Mouse (Mus musculus) NIH3T3 (cell line): ENCODE measurements at regions not wholly inside any gene's neighbourhood (a gene's known extent, or its start where the extent isn't known, plus 50 kb on each side); places are given as distances from the start of the nearest gene placed in this dataset.

Source experiments
- DNase-seq: peaks from one replicate; pipeline ENCODE4 v3.0.0-alpha.2; 2012; ENCODE audit warnings: low read depth

GRCm38 (mm10) chr15:36427334-36427733, 580.2 kb downstream of the Zfp706 start:
- DNase-seq: no peak

GRCm38 (mm10) chr15:36425902-36426301, 581.7 kb downstream of the Zfp706 start:
- no peak for DNase-seq

GRCm38 (mm10) chr15:36424047-36424446, 583.5 kb downstream of the Zfp706 start:
- no peak for DNase-seq

- DNase-seq: no peak
Observed at GRCm38 (mm10) chr15:36422781-36423180, 584.8 kb downstream of the Zfp706 start.

- no peak for DNase-seq
Observed at GRCm38 (mm10) chr15:36419943-36420480, 587.6 kb downstream of the Zfp706 start.

GRCm38 (mm10) chr15:36417426-36417825, 590.1 kb downstream of the Zfp706 start:
- no peak for DNase-seq

GRCm38 (mm10) chr15:36415552-36416249, 591.9 kb downstream of the Zfp706 start:
- DNase-seq: no peak

- DNase-seq: peak; percentile 11
Observed at GRCm38 (mm10) chr15:36412016-36412415, 595.6 kb downstream of the Zfp706 start.

- DNase-seq: no peak
Observed at GRCm38 (mm10) chr15:36405446-36405845, 602.1 kb downstream of the Zfp706 start.

- DNase-seq: no peak
Observed at GRCm38 (mm10) chr15:36403336-36404119, 604.0 kb downstream of the Zfp706 start.

- no peak for DNase-seq
Observed at GRCm38 (mm10) chr15:36402051-36402450, 605.5 kb downstream of the Zfp706 start.

GRCm38 (mm10) chr15:36400311-36400840, 607.2 kb downstream of the Zfp706 start:
- no peak for DNase-seq

GRCm38 (mm10) chr15:36399355-36400012, 608.1 kb downstream of the Zfp706 start:
- DNase-seq: no peak

GRCm38 (mm10) chr15:36398099-36398982, 609.2 kb downstream of the Zfp706 start:
- DNase-seq: no peak

- no peak for DNase-seq
Observed at GRCm38 (mm10) chr15:36396791-36397190, 610.8 kb downstream of the Zfp706 start.

- no peak for DNase-seq
Observed at GRCm38 (mm10) chr15:36396245-36396644, 611.3 kb downstream of the Zfp706 start.

GRCm38 (mm10) chr15:36395672-36396050, 611.9 kb downstream of the Zfp706 start:
- DNase-seq: no peak

- no peak for DNase-seq
Observed at GRCm38 (mm10) chr15:36394914-36395671, 612.5 kb downstream of the Zfp706 start.

GRCm38 (mm10) chr15:36389775-36390174, 617.8 kb downstream of the Zfp706 start:
- no peak for DNase-seq

GRCm38 (mm10) chr15:36381228-36381671, 626.3 kb downstream of the Zfp706 start:
- no peak for DNase-seq
